Mouse (Mus musculus) myocyte (in vitro differentiated cells): ENCODE measurements around the gene Arhgap22.

ENCODE experiments used
- CEBPB ChIP-seq: IDR thresholded peaks from 2 replicates; pipeline ENCODE4 v1.6.1; 2011; ENCODE audit warnings: mild to moderate bottlenecking, moderate library complexity; ENCODE audit not compliant: poor library complexity, insufficient read depth, severe bottlenecking
- E2F4 ChIP-seq: IDR thresholded peaks from one replicate; pipeline ENCODE4 v1.6.1; 2011; ENCODE audit warnings: mild to moderate bottlenecking, control low read depth, moderate library complexity; ENCODE audit not compliant: insufficient read depth
- MAX ChIP-seq: IDR thresholded peaks from one replicate; pipeline ENCODE4 v1.6.1; 2011; ENCODE audit warnings: low read depth, mild to moderate bottlenecking, control low read depth
- MYOD1 ChIP-seq, 3 experiments: IDR thresholded peaks; one replicate each; pipeline ENCODE4 v1.6.1; 2011; ENCODE audit warnings: control low read depth in 2 of 3, low read depth in 2 of 3, mild to moderate bottlenecking in 2 of 3, moderate library complexity in 1 of 3; ENCODE audit not compliant: insufficient read length in 2 of 3, control insufficient read depth in 1 of 3
- POLR2A ChIP-seq: IDR thresholded peaks from one replicate; pipeline ENCODE4 v1.6.1; 2011; ENCODE audit warnings: low read depth, mild to moderate bottlenecking, control low read depth, moderate library complexity; ENCODE audit not compliant: insufficient read length
- POLR2AphosphoS2 ChIP-seq: IDR thresholded peaks from one replicate; pipeline ENCODE4 v1.6.1; 2011; ENCODE audit warnings: low read depth, control low read depth; ENCODE audit not compliant: insufficient read length
- TCF12 ChIP-seq: IDR thresholded peaks from one replicate; pipeline ENCODE4 v1.6.1; 2011; ENCODE audit warnings: mild to moderate bottlenecking, control low read depth; ENCODE audit not compliant: poor library complexity, insufficient read depth, severe bottlenecking
- USF1 ChIP-seq: IDR thresholded peaks from one replicate; pipeline ENCODE4 v1.6.1; 2011; ENCODE audit warnings: low read depth, mild to moderate bottlenecking, control low read depth, moderate library complexity

DNA sequence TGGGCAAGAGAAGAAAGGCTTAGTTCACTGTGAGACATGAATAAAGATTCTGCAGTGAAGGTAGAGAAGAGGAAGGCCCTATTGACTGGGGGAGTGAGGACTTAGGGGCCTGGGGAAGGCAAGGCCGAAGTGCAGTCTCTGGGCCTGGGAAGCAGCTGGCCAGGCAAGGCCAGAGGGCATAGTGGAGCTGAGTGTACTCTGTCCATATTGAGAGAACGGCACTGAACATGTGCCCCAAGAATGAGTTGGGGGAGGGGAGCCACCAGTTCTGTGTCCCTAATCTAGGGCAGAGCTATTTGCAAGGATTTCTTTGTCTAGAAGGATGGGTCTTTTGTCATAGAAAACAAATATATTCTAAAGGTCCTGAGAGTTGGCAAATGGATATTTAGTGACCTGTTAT lies 86.8 kb downstream of the Arhgap22 start:
- TF ChIP-seq POLR2A (no peak), MAX (no peak), POLR2AphosphoS2 (no peak), USF1 (no peak), TCF12 (no peak), E2F4 (no peak), CEBPB (no peak), MYOD1 (IDR thresholded peaks at IDR 0.05; ENCODE audit: control insufficient read depth in 1 of 3, insufficient read length in 2 of 3, low read depth in 2 of 3) (no peak)
